Mouse (Mus musculus): ENCODE measurements around the gene Gm15217.
A peak's percentile ranks its signal among the peaks of the same experiment; 100 is the strongest.

Gm15217 gene

DNA sequence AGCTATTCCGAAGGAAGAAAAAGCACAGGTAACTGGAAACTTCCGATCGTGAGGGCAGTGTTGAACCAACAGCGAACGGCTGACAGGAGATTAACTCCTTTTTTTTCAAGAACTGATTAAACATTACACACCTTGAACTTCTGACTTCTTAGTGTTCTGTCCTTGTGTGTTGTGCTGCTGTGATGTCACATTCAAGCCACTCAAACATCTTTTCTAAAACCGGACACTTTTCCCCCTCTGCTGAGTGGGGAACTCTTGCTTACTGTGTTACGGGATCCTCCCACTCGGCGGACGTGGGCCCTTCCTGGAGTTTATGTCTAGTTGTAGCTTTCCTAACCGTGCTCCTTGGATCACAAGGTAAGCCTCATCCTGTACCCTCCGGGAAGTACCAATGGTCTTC, at the start of gene Gm15217:
Gene Gm15217 (plus strand): TSS at position 130 of the 400 bp plus-strand sequence.
- DNase-seq (ENCODE audit: low read depth, low spot score): no peak

DNA sequence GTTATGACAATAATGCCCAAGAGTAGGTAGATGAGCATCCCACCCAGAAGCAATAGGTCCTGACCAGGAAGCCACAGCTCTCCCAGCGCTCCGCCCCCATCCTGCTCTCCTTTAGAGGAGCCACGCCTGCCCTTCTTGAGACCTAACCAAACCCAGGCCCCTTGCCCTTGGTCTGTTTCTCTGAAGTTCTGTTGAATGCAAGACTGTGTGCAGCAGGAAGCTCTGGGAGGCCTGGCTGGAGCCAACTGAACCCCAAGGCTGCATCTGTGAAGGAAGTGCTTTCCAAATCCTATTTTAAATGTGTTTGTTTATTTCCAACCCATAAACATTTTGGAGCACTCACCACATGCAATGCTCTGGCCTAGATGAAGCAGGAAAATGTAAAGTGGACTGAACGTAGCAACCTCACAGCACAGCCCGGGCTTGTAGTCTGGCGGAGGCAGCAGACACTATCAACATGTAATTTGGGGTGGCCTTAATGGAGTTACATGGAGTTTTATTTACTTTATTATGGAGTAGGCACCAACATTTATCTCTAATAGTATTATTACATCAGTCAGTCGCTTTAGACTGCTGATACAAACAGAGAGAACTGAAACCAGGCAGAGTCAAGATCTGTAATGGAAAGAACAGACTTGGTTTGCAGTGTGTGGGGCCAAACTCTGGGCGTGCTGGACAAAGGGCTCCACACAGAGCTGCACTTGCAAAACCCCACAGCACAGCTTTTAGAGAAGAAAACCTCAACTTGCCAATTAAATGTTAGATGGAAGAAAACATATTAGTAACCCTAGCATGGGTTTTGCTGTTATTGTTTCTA, 45.6 kb upstream of the Gm15217 start:
- no peak for DNase-seq (ENCODE audit: low read depth, low spot score)

DNA sequence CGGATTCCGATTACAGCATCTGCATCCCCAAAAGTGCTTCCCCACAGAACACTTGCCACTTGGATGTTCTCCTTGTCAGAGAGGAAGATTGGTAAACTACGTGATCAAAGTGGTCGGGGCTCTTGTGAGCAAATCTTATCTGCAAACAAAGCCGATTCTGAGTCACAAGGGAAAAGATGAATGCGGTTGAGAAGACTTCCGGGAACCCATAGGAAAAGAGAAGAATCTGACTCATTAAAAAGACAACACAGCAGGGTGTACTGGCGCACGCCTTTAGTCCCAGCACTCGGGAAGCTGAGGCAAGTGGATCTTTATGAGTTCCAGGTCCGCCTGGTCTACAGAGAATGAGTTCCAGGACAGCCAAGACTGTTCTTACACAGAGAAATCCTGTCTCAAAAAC, 40.4 kb upstream of the Gm15217 start:
- peak; percentile 74 for DNase-seq (ENCODE audit: low read depth, low spot score)

- no peak for DNase-seq (ENCODE audit: low read depth, low spot score)
Observed at GRCm38 (mm10) chr14:46344750-46345149, 34.5 kb upstream of the Gm15217 start.

GRCm38 (mm10) chr14:46357286-46357685, 21.9 kb upstream of the Gm15217 start:
- peak; percentile 53 for DNase-seq (ENCODE audit: low read depth, low spot score)

DNA sequence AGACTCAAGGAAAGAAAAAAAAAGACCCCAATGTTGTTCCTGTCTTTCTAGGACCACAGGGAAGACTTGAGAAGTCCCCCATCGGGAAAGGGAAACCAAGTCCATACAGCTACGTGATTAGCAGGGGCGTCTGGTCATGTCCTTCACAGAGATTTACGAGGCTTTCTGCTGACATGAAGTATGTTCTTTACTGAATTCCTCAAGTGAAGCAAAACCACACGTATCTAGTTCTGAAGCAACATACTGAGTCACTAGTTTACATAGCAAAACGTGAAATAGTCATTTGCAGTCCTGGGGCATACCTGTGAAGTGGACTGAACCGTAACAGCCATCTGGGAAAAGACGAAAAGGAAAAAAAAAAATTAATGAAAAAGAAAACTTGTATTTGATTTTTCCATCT, 21.5 kb upstream of the Gm15217 start:
- no peak for DNase-seq (ENCODE audit: low read depth, low spot score)

- DNase-seq (ENCODE audit: low read depth, low spot score): peak; percentile 62
Observed at GRCm38 (mm10) chr14:46363209-46363608, 16.0 kb upstream of the Gm15217 start.

DNA sequence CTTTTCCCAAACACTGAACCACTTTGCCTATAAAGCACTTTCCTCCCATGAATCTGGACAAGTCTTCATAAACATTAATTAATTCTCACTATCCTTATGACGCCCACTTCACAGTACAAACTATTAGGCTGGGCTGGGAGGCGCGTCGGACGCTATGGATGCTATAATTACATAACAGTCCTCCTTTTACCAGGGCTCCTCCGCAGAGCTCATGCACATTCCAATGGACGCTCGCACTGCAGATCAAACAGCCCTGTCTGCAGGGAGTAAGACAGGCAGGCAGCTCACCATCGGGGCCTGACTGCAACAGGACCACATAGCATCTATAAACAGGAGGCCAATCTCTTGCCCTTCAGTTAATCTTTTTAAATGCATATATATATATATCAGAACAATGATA, 6.8 kb upstream of the Gm15217 start:
- DNase-seq (ENCODE audit: low read depth, low spot score): no peak

GRCm38 (mm10) chr14:46375796-46376195, 3.4 kb upstream of the Gm15217 start:
- DNase-seq (ENCODE audit: low read depth, low spot score): no peak

DNA sequence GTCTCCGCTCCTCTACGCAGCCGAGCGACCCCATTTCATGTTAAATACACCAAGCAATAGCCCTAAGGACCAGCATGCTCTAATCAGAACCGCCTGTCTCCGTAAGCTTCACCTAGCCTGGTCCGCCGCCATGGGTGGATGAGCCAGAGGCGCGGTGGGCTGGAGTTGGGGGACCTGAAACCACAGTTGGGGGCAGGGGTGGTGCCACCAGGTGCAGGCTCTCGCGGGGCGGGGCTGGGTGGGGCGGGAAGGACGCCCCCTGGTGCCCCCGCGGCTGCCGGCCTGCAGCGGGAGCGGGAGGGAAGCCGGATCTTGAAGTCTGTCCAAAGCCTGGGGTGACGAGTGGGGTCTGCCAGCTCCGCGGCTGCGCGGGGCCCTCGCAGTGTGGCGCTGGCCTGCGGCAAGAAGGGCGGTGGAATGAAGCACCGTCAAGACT, 1.1 kb downstream of the Gm15217 start:
- DNase-seq (ENCODE audit: low read depth, low spot score): peak; percentile 55

DNA sequence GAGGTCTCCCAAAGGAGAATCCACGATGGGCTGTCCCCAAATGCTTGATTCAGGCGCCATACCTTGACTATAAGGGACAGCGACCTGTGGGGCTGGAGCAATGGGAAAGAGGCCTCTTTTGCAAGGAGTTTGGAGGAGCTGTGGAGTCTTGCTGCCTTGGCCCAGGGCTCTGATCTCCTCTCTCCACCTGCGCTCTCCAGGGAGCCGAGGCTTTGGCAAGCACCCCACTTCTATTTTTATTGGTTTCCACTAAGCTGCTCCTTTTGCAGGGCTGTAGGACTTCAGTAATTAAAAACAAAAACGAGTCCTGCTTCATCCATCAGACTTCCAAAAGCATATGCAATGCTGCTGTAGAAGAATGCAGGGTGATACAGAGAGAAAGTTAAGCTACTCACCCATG, 2.2 kb downstream of the Gm15217 start:
- no peak for DNase-seq (ENCODE audit: low read depth, low spot score)

- DNase-seq (ENCODE audit: low read depth, low spot score): peak; percentile 39
Observed at GRCm38 (mm10) chr14:46384946-46385691, 5.9 kb downstream of the Gm15217 start.

- peak; percentile 71 for DNase-seq (ENCODE audit: low read depth, low spot score)
Observed at GRCm38 (mm10) chr14:46385701-46386477, 6.7 kb downstream of the Gm15217 start.

DNA sequence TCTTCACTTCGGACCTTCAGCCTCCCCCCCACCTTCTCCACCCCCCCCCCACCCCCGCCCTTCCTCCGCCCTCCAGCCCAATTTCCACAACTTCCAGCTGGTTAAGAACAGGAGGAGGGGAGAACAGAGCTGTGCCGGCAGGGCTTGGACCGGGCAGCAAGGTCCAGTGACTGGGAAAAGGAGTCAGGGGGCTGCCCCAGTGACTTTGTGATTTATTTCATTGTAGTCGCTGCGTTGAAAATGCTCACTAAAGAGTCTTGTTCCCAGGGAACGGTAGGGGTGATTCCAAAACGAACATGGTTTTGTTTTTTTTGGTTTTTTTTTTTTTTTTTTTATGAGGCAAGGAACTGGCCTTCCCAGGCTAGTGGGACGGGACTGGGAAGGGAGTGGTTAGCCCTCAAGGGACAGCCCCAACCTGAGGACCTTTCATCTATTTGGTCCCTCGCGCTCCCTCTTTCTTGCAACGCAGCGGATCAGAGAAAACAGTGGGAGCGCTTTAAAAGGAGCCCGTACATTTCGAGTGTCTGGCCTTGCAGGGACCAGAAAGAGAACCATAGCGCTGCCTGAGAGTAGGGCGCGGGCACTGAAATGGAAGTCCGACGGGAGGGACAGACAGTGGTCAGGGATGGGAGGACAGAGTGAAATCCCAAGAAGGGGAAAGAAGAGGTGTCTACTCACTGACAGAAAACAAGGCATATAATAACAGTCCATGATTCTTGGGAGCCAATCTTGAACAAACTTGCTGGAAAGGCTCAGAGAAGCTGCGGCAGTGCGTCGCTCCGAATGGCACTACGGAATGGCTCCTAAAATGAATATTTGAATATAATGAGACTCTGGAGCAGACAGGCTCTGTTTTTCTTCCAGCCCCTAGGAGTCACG, 7.5 kb downstream of the Gm15217 start:
- DNase-seq (ENCODE audit: low read depth, low spot score): no peak

- DNase-seq (ENCODE audit: low read depth, low spot score): peak; percentile 84
Observed at GRCm38 (mm10) chr14:46387357-46387671, 8.1 kb downstream of the Gm15217 start.

DNA sequence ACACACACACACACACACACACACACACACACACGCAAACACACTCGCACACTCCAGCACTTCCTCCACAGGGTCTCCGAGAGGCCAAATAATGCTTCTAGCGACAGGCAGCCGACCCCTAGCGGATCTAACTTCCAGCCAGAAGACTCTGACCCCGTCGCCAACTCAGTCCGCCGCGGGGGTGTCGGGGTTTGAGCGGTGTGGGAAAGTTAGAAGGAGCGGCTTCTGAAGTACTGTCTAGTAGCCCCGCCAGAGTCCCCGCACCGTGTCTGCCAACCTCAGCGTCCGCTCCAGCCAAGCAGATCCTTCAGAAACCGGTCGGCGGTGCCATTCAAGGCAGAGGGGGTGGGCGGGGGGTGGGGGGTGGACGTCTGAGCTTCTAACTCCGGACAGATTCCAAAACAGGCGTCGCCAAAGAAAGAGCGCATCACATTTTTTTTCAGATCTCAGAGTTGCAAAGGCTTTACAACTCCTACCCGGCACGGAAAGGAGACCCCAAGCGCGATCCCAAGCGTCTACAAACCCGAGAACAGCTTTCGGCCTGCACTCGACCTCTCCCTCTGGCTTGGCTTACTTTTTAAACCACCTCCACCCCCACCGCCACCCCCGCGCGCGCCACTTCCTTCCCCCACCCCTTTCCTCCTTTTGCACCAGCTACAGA, 8.7 kb downstream of the Gm15217 start:
- peak; percentile 64 for DNase-seq (ENCODE audit: low read depth, low spot score)

GRCm38 (mm10) chr14:46388636-46389035, 9.4 kb downstream of the Gm15217 start:
- no peak for DNase-seq (ENCODE audit: low read depth, low spot score)

GRCm38 (mm10) chr14:46389438-46390248, 10.4 kb downstream of the Gm15217 start:
- DNase-seq (ENCODE audit: low read depth, low spot score): no peak

GRCm38 (mm10) chr14:46390249-46390775, 11.1 kb downstream of the Gm15217 start, which contains the start of gene Bmp4:
TSS of gene Bmp4 (minus strand) at chr14:46390669.
- peak; percentile 84 for DNase-seq (ENCODE audit: low read depth, low spot score)
